Mouse (Mus musculus): ENCODE data around the gene Tcf12. TPM values are rescaled to one million over a fixed set of nuclear protein-coding genes. Genes with fewer than 3 reads are reported as not detected.

Tcf12 gene
- total RNA-seq, 2 experiments from 2014 or later: 42.9 to 48.7 TPM

- DNase-seq: no peak
- intact Hi-C loops (cut with DNase I; ENCODE audit: low total_unique reads): no loop called here
Measured at GRCm38 (mm10) chr9:72094675-72095074, 17.0 kb downstream of the Tcf12 start.

- intact Hi-C loops (cut with DNase I; ENCODE audit: low total_unique reads): no loop called here
- no peak for DNase-seq
Measured at GRCm38 (mm10) chr9:72092191-72092590, 19.5 kb downstream of the Tcf12 start.

DNA sequence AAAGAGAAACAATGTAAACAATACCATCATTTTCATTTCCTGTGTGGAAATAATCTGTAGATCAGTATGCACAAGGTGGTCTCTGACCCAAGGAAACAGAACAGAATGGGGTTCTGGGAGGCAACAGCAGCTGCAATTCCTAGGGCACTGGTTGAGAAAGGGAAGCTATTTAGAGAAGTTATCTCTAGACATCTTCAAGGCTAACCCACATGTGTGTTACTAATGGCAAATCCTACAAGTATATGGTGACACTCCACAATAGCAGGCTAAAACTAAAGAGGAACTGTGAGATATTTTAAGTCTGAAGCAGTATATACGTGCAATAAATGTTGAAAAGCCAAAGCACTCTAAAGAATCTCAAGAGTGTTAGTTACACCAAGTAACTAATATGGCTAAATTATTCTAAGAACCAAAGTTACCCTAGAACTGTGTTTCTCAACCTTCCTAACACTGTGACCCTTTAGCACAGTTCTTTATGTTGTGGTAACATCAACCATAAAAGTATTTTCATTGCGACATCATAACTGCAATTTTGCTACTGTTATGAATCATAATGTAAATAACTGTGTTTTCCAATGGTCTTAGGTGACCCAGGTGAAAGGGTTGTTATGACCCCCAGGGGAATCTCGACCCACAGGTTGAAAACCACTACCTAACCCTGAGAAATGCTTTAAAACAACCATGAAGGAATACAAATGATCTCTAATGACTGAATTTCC is 22.6 kb downstream of the Tcf12 start:
- intact Hi-C loops (cut with DNase I; ENCODE audit: low total_unique reads): no loop called here
- no peak for DNase-seq

DNA sequence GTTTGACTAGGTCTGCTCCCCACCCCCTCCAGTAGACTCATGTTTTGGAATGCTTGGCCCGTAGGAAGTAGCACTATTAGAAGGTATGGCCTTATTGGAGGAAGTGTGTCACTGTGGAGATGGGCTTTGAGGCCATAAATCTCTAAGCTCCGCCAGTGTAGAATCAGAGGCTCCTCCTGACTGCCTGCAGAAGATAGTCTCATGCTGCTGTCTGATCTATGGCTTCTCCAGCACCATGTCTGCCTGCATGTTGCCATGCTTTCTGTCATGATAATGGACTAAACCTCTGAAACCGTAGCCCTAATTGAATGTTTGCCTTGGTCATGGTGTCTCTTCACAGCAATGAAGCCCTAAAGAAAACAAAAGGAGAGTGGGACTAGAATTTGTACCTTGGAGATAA is 26.7 kb downstream of the Tcf12 start:
- intact Hi-C loops (cut with DNase I; ENCODE audit: low total_unique reads): no loop called here
- no peak for DNase-seq

- intact Hi-C loops (cut with DNase I; ENCODE audit: low total_unique reads): no loop called here
- no peak for DNase-seq
Measured at GRCm38 (mm10) chr9:72084131-72084530, 27.5 kb downstream of the Tcf12 start.

GRCm38 (mm10) chr9:72076158-72076557 is 35.5 kb downstream of the Tcf12 start:
- no peak for DNase-seq
- intact Hi-C loops (cut with DNase I; ENCODE audit: low total_unique reads): no loop called here

- intact Hi-C loops (cut with DNase I; ENCODE audit: low total_unique reads): no loop called here
Measured at GRCm38 (mm10) chr9:72066151-72066550, 45.5 kb downstream of the Tcf12 start.

DNA sequence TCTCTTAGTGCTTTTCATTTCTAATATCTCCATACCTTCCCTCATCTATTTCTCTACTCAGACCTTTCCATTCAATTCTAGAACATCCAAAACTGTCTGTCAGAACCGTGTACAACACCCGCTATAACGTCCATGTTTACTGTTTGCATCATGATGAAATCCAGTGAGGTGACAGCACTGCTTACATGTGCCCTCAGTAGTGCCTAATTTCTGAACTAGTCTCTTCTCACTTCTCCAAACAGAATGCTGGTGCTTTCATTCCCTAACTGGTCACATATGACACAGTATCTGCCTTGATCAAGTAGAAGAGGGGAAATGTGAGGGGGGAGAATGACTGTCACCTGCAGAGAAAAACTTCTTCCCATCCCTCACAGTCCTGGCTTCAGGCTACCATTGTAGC is 58.5 kb downstream of the Tcf12 start:
- intact Hi-C loops (cut with DNase I; ENCODE audit: low total_unique reads): no loop called here
- no peak for DNase-seq

More at GRCm38 (mm10) chr9:72066151-72066550, 45.5 kb downstream of the Tcf12 start:
- DNase-seq: no peak

DNA sequence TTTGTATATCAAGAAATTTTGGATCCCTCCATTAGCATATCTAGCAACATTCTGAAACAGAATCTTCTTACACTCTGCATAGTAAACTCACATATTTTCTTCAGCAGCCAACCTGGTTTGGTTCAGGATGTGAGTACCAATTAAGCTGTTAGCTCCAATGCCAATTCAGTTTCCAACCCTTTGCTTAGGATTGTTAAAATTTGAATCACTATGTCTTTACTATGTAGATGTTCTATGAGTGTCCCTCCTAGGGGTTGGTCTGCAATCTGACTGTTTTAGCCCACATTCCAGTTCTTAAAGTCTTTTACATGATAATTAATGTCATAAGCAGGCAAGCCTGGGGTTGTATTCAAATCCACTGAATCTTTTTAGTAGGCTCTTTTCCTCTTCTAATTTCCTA is 71.5 kb downstream of the Tcf12 start:
- intact Hi-C loops (cut with DNase I; ENCODE audit: low total_unique reads): no loop called here
- DNase-seq: no peak

- no peak for DNase-seq
- intact Hi-C loops (cut with DNase I; ENCODE audit: low total_unique reads): no loop called here
Measured at GRCm38 (mm10) chr9:72039369-72039768, 72.3 kb downstream of the Tcf12 start.

DNA sequence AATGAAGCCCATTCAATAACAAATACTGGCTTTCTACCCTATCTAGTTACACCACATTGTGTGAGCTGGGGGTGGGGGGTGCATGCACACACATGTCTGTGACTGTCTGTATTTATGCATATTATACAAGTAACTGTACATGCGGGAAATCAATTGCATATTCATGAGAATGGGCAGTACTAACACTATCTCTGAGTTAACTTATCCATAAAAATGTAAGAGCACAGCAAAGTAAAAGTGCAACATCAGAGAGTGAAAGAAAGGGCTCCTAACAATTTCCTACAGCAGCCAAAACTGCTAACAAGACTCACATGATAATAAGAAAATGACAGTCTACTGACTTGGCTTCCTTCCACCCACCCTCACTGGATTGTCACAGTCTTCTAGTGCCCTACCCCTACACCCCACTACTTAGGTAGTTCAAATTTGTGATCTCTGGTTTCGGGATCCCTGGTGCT is 74.6 kb downstream of the Tcf12 start:
- DNase-seq: no peak
- intact Hi-C loops (cut with DNase I; ENCODE audit: low total_unique reads): no loop called here

GRCm38 (mm10) chr9:72036257-72036656 is 75.4 kb downstream of the Tcf12 start:
- intact Hi-C loops (cut with DNase I; ENCODE audit: low total_unique reads): no loop called here
- no peak for DNase-seq

DNA sequence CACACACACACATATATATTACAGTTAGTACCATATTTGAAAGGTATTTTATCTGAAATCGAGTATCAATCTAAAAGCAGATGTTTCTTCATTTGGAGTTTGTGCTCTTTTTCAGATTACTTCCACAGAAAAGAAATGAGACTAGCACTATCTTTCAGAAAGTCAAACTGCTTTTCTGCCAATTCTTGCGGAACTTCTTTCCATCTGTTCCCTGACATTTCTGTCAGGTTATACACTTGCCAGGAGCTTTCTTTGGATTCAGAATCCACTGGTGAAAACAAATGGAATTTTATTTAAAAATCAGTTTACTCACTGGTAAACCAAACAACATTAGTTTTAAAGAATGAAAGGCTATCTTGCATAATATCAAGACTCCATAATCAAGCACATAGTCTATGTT is 78.4 kb downstream of the Tcf12 start:
- intact Hi-C loops (cut with DNase I; ENCODE audit: low total_unique reads): no loop called here
- DNase-seq: no peak

GRCm38 (mm10) chr9:72030274-72030673 is 81.4 kb downstream of the Tcf12 start:
- intact Hi-C loops (cut with DNase I; ENCODE audit: low total_unique reads): no loop called here

DNA sequence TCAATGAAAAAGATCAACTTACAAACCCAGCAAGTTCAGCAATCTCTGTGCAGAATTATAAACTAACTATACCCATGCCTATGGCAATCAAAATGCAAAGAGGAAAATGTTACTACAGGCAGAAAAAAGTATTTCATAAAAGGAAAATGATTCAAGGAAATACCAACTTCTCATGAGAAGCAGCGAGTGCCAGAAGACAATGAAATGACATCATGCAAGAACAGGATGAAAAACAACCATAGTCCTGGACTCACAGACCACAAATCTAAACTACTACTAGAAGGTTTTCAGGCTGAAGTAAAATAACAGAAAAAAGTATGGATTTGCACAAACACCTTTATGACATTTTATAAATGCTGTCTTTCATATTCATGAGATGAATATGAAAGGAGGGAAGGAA is 82.1 kb downstream of the Tcf12 start:
- no peak for DNase-seq
- intact Hi-C loops (cut with DNase I; ENCODE audit: low total_unique reads): no loop called here

More at GRCm38 (mm10) chr9:72030274-72030673, 81.4 kb downstream of the Tcf12 start:
- no peak for DNase-seq

DNA sequence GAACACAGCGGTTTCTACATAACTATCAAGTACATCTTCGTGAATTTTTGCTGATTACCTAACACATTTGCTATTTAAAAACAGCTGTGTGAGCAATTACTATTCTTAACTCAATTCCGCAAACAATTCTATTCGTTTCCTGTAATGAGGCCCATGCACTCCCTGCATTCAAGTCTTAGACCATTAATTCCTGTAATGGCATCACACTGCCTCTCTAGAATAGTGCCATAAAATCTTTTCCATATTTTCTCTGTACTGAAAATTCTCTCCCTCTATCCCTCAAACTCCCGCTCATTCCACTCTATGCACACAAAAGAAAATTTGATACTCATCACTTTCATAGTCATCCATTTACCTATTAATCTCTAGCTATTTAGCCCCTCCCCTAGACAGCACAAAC is 88.4 kb downstream of the Tcf12 start:
- no peak for DNase-seq
- intact Hi-C loops (cut with DNase I; ENCODE audit: low total_unique reads): no loop called here

- no peak for DNase-seq
Measured at GRCm38 (mm10) chr9:72021512-72021911, 90.2 kb downstream of the Tcf12 start.

GRCm38 (mm10) chr9:72016021-72016420 is 95.7 kb downstream of the Tcf12 start:
- no peak for DNase-seq
- intact Hi-C loops (cut with DNase I; ENCODE audit: low total_unique reads): no loop called here

More at GRCm38 (mm10) chr9:72021512-72021911, 90.2 kb downstream of the Tcf12 start:
- intact Hi-C loops (cut with DNase I; ENCODE audit: low total_unique reads): no loop called here

DNA sequence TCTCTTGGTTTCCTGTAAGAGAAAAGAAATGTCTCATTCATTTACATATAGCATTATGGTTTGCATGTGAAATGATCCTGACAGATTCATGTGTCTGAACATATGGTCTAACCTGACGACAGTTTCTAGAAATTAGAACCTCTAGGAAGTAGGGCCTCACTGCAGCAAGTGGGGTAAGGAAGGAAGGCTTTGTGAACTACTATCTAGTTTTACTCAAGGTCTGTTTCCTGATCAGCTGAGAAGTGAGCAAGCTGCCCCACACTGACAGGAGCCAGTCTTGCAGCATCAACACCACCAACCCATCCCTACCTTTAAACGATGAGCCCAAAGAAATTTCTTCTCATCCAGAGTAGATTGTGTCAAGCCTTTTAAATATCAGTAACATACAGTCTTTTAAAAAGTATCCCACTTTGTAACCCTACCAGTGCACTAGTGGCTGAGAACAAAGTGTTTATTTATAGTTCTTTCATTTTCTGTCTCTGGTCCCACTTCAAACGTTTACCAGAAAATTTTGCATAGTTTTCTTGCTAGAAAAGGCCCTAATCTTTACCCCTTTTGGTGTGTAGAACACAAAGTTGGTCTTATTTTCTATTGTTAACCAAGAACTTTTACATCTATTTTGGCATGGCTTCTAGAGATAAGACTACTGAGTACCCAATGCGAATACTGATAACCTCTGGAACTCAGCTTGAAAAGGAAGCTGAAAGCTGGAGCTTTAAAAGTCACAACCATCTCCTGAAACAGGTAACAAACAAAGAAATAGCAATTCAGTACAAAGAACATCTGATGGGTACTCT is 96.9 kb downstream of the Tcf12 start:
- no peak for DNase-seq
- intact Hi-C loops (cut with DNase I; ENCODE audit: low total_unique reads): no loop called here

GRCm38 (mm10) chr9:72013541-72013940 is 98.1 kb downstream of the Tcf12 start:
- no peak for DNase-seq
- intact Hi-C loops (cut with DNase I; ENCODE audit: low total_unique reads): no loop called here

- no peak for DNase-seq
- intact Hi-C loops (cut with DNase I; ENCODE audit: low total_unique reads): no loop called here
Measured at GRCm38 (mm10) chr9:72008634-72009033, 103.0 kb downstream of the Tcf12 start.

All from gastrocnemius, postnatal 14 days (tissue).